Mouse (Mus musculus) neutrophil, adult 65 days (primary cell): ENCODE measurements around the gene Gm13271. TPM values are rescaled to one million over a fixed set of nuclear protein-coding genes. Genes with fewer than 3 reads are reported as not detected.

Source experiments
- total RNA-seq: library from RNA; stranded (reverse); gene quantifications from 2 replicates; pipeline ENCODE4 v1.2.4, GENCODE M21; 2023

Gm13271 gene
- total RNA-seq: not detected in 2 replicates

DNA sequence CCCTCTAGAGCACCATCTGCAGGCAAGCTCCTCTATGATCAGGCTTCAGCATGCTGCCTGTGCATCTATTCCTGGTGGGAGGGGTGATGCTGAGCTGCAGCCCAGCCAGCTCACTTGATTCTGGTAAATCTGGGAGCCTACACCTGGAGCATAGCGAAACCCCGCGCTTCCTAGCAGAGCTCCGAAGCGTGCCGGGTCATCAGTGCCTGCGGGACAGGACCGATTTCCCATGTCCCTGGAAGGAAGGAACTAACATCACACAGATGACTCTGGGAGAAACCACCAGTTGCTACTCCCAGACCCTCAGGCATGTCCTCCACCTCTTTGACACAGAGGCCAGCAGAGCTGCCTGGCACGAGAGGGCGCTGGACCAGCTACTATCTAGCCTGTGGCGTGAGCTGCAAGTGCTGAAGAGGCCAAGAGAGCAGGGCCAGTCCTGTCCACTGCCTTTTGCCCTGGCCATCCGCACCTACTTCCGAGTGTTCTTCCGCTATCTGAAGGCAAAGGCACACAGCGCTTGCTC is at the start of gene Gm13271:
Gm13271 (plus strand) TSS at position 51 of the 523 bp plus-strand sequence.

DNA sequence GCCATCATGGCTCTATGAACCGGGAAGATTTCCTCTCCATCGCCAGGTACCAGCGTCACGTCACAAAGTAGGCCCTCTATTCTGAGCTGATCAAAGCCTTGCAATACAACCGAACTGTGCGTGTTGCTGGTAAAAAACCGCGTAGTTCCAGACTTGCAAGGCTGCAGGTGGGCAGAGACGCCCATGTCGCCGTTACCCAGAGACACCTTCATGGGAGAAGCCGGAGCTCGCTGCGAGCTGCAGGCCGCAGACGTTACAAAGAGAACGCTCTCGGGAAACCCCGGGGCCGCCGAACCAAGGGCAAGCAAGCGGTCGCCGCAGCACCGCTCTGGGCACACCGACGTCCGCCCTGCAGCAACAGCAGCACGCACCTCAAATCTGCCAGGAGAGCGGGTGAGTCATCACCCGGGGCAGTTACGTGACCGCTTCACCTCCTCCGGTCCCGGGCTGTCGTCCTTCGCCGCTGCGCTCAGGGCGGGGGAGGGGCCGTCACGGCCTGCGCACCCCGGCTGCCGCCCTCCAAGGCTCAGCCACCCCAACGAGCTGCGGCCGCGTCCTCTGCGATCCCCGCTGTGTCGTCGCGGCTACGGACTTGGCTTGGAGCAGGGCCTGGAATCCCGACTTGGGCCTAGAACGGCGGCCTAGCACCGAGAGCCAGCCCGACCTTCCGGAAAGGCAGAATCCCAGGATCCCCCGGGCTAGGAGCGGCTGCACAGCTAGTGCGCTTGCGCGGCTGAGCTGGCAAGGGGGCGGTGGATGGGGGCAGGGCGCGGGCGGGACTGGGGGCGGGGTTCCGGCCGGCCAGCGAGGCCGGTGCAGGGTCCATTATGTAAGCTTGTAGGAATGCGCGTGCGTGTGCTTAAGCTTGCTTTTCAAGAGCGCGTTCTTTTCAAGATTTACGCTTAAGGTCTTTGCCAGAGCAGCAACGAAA is 32.6 kb upstream of the Gm13271 start, which contains the start of the genes Gm26566 and Klhl9:
Gm26566 (plus strand) TSS at position 15 of the 931 bp plus-strand sequence.
Klhl9 (minus strand) TSS at position 675 of the 931 bp plus-strand sequence.

DNA sequence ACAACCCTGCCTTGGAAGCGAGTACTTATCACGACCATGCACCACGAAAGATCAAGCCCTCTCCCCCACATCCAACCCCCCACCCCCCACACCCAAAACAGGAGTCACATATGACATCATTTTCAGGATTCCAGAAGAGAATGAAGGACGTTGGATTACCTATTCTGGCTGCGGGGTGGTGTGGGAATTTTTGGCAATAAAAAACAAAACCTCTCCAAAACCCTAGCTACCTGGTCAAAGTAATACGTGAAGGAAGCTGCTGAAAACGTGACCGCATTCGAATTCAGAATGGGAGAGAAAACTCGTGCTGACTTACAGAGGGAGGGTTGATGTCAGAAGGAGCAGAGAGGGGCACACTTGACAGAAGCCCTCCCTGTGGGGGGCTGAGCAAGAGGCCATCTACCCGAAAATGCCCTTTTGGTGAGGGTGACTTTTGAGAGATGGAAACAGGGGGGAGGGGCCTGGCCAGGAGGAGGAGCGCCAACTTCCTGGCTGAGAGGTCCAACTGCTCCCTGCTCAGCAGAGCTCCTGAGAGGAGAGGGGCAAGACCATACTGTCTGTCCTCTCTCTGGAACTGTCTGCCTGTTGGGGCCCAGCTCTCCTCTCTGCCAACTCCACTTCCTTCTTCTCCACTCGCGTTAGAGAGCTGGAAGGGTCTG is 5.1 kb downstream of the Gm13271 start, which contains the start of gene Gm13283:
Gm13283 (plus strand) TSS at position 510 of the 659 bp plus-strand sequence.

DNA sequence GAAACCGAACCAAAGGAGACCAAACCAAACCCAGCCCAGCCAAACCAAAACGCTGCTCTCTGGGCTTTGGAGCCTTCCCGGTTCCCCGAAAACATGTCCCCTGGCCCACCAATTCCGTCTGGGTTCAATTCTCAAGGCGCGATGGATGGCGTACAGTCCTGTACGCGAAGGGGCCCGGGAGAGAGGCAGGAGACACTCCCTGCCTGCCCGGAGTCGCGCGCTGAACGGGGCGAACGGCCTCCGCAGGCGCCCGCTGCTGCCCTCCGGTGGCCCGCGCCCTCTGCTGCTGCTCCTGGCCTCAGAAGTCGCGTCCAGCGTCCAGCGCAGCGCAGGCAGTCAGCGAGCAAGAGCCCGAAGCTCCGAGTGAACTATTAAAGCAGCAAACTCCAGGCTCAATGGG is 18.9 kb downstream of the Gm13271 start, which contains the start of gene Gm13290:
Gm13290 (plus strand) TSS at position 301 of the 400 bp plus-strand sequence.

DNA sequence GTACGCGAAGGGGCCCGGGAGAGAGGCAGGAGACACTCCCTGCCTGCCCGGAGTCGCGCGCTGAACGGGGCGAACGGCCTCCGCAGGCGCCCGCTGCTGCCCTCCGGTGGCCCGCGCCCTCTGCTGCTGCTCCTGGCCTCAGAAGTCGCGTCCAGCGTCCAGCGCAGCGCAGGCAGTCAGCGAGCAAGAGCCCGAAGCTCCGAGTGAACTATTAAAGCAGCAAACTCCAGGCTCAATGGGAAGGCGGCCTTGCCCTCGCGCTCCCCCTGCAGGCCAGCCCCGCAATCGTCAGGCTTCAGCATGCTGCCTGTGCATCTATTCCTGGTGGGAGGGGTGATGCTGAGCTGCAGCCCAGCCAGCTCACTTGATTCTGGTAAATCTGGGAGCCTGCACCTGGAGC is 22.0 kb downstream of the Gm13271 start, which contains the start of gene Gm13289:
Gm13289 (plus strand) TSS at position 301 of the 400 bp plus-strand sequence.

DNA sequence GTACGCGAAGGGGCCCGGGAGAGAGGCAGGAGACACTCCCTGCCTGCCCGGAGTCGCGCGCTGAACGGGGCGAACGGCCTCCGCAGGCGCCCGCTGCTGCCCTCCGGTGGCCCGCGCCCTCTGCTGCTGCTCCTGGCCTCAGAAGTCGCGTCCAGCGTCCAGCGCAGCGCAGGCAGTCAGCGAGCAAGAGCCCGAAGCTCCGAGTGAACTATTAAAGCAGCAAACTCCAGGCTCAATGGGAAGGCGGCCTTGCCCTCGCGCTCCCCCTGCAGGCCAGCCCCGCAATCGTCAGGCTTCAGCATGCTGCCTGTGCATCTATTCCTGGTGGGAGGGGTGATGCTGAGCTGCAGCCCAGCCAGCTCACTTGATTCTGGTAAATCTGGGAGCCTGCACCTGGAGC is 24.9 kb downstream of the Gm13271 start, which contains the start of gene Gm13272:
Gm13272 (plus strand) TSS at position 301 of the 400 bp plus-strand sequence.

DNA sequence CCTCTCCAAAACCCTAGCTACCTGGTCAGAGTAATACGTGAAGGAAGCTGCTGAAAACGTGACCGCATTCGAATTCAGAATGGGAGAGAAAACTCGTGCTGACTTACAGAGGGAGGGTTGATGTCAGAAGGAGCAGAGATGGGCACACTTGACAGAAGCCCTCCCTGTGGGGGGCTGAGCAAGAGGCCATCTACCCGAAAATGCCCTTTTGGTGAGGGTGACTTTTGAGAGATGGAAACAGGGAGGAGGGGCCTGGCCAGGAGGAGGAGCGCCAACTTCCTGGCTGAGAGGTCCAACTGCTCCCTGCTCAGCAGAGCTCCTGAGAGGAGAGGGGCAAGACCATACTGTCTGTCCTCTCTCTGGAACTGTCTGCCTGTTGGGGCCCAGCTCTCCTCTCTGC is 27.2 kb downstream of the Gm13271 start, which contains the start of gene Ifnz:
Ifnz (plus strand) TSS at position 301 of the 400 bp plus-strand sequence.

DNA sequence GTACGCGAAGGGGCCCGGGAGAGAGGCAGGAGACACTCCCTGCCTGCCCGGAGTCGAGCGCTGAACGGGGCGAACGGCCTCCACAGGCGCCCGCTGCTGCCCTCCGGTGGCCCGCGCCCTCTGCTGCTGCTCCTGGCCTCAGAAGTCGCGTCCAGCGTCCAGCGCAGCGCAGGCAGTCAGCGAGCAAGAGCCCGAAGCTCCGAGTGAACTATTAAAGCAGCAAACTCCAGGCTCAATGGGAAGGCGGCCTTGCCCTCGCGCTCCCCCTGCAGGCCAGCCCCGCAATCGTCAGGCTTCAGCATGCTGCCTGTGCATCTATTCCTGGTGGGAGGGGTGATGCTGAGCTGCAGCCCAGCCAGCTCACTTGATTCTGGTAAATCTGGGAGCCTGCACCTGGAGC is 30.7 kb downstream of the Gm13271 start, which contains the start of gene Gm13276:
Gm13276 (plus strand) TSS at position 301 of the 400 bp plus-strand sequence.

DNA sequence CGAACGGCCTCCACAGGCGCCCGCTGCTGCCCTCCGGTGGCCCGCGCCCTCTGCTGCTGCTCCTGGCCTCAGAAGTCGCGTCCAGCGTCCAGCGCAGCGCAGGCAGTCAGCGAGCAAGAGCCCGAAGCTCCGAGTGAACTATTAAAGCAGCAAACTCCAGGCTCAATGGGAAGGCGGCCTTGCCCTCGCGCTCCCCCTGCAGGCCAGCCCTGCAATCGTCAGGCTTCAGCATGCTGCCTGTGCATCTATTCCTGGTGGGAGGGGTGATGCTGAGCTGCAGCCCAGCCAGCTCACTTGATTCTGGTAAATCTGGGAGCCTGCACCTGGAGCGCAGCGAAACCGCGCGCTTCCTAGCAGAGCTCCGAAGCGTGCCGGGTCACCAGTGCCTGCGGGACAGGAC is 33.7 kb downstream of the Gm13271 start, which contains the start of gene Gm13277:
Gm13277 (plus strand) TSS at position 231 of the 400 bp plus-strand sequence.

DNA sequence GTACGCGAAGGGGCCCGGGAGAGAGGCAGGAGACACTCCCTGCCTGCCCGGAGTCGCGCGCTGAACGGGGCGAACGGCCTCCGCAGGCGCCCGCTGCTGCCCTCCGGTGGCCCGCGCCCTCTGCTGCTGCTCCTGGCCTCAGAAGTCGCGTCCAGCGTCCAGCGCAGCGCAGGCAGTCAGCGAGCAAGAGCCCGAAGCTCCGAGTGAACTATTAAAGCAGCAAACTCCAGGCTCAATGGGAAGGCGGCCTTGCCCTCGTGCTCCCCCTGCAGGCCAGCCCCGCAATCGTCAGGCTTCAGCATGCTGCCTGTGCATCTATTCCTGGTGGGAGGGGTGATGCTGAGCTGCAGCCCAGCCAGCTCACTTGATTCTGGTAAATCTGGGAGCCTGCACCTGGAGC is 36.6 kb downstream of the Gm13271 start, which contains the start of gene Gm13278:
Gm13278 (plus strand) TSS at position 301 of the 400 bp plus-strand sequence.

DNA sequence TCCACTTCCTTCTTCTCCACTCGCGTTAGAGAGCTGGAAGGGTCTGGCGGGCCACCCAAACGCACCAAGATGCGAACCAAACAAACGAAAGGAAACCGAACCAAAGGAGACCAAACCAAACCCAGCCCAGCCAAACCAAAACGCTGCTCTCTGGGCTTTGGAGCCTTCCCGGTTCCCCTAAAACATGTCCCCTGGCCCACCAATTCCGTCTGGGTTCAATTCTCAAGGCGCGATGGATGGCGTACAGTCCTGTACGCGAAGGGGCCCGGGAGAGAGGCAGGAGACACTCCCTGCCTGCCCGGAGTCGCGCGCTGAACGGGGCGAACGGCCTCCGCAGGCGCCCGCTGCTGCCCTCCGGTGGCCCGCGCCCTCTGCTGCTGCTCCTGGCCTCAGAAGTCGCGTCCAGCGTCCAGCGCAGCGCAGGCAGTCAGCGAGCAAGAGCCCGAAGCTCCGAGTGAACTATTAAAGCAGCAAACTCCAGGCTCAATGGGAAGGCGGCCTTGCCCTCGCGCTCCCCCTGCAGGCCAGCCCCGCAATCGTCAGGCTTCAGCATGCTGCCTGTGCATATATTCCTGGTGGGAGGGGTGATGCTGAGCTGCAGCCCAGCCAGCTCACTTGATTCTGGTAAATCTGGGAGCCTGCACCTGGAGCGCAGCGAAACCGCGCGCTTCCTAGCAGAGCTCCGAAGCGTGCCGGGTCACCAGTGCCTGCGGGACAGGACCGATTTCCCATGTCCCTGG is 39.4 kb downstream of the Gm13271 start, which contains the start of gene Gm13275:
Gm13275 (plus strand) TSS at position 552 of the 740 bp plus-strand sequence.

DNA sequence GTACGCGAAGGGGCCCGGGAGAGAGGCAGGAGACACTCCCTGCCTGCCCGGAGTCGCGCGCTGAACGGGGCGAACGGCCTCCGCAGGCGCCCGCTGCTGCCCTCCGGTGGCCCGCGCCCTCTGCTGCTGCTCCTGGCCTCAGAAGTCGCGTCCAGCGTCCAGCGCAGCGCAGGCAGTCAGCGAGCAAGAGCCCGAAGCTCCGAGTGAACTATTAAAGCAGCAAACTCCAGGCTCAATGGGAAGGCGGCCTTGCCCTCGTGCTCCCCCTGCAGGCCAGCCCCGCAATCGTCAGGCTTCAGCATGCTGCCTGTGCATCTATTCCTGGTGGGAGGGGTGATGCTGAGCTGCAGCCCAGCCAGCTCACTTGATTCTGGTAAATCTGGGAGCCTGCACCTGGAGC is 42.4 kb downstream of the Gm13271 start, which contains the start of gene Gm13279:
Gm13279 (plus strand) TSS at position 301 of the 400 bp plus-strand sequence.

DNA sequence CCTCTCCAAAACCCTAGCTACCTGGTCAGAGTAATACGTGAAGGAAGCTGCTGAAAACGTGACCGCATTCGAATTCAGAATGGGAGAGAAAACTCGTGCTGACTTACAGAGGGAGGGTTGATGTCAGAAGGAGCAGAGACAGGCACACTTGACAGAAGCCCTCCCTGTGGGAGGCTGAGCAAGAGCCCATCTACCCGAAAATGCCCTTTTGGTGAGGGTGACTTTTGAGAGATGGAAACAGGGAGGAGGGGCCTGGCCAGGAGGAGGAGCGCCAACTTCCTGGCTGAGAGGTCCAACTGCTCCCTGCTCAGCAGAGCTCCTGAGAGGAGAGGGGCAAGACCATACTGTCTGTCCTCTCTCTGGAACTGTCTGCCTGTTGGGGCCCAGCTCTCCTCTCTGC is 44.7 kb downstream of the Gm13271 start, which contains the start of gene Gm13285:
Gm13285 (plus strand) TSS at position 301 of the 400 bp plus-strand sequence.

DNA sequence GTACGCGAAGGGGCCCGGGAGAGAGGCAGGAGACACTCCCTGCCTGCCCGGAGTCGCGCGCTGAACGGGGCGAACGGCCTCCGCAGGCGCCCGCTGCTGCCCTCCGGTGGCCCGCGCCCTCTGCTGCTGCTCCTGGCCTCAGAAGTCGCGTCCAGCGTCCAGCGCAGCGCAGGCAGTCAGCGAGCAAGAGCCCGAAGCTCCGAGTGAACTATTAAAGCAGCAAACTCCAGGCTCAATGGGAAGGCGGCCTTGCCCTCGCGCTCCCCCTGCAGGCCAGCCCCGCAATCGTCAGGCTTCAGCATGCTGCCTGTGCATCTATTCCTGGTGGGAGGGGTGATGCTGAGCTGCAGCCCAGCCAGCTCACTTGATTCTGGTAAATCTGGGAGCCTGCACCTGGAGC is 48.3 kb downstream of the Gm13271 start, which contains the start of gene Gm13287:
Gm13287 (plus strand) TSS at position 301 of the 400 bp plus-strand sequence.

Other genes with a start within 250 kb of the Gm13271 start
- not detected in 2 replicates for gene Ifnb1, start 232.1 kb upstream of the Gm13271 start, total RNA-seq
- gene Ifna15, start 196.6 kb upstream of the Gm13271 start, total RNA-seq: not detected in 2 replicates
- gene Ifna14, start 183.1 kb upstream of the Gm13271 start, total RNA-seq: not detected in 2 replicates
- gene Ifna9, start 162.5 kb upstream of the Gm13271 start, total RNA-seq: not detected in 2 replicates
- not detected in 2 replicates for gene Ifna12, start 151.5 kb upstream of the Gm13271 start, total RNA-seq
- not detected in 2 replicates for gene C87499, start 120.5 kb upstream of the Gm13271 start, total RNA-seq
- not detected in 2 replicates for gene Ifna13, start 110.4 kb upstream of the Gm13271 start, total RNA-seq
- gene Ifna16, start 77.9 kb upstream of the Gm13271 start, total RNA-seq: not detected in 2 replicates
- gene Ifna2, start 71.0 kb upstream of the Gm13271 start, total RNA-seq: not detected in 2 replicates
- gene Ifnab, start 63.5 kb upstream of the Gm13271 start, total RNA-seq: not detected in 2 replicates
- 0.63 TPM in 1 of 2 replicates, not detected in the other for gene Gm26566, start 33.1 kb upstream of the Gm13271 start, total RNA-seq
- 48.2 and 49.4 TPM in 2 replicates for gene Klhl9, start 32.4 kb upstream of the Gm13271 start, total RNA-seq
- not detected in 2 replicates for gene Gm13283, start 5.3 kb downstream of the Gm13271 start, total RNA-seq
- 0.54 TPM in 1 of 2 replicates, not detected in the other for gene Gm13290, start 19.0 kb downstream of the Gm13271 start, total RNA-seq
- gene Gm13289, start 22.1 kb downstream of the Gm13271 start, total RNA-seq: not detected in 2 replicates
- not detected in 2 replicates for gene Gm13272, start 25.0 kb downstream of the Gm13271 start, total RNA-seq
- not detected in 2 replicates for gene Ifnz, start 27.3 kb downstream of the Gm13271 start, total RNA-seq
- gene Gm13276, start 30.8 kb downstream of the Gm13271 start, total RNA-seq: not detected in 2 replicates
- gene Gm13277, start 33.8 kb downstream of the Gm13271 start, total RNA-seq: not detected in 2 replicates
- not detected in 2 replicates for gene Gm13278, start 36.7 kb downstream of the Gm13271 start, total RNA-seq
- not detected in 2 replicates for gene Gm13275, start 39.6 kb downstream of the Gm13271 start, total RNA-seq
- gene Gm13279, start 42.5 kb downstream of the Gm13271 start, total RNA-seq: not detected in 2 replicates
- 0.45 TPM in 1 of 2 replicates, not detected in the other for gene Gm13285, start 44.8 kb downstream of the Gm13271 start, total RNA-seq
- not detected in 2 replicates for gene Gm13287, start 48.4 kb downstream of the Gm13271 start, total RNA-seq
- not detected in 2 replicates for gene Gm13288, start 50.7 kb downstream of the Gm13271 start, total RNA-seq
- not detected in 2 replicates for gene Ifna7, start 61.4 kb downstream of the Gm13271 start, total RNA-seq
- not detected in 2 replicates for gene Ifna11, start 65.1 kb downstream of the Gm13271 start, total RNA-seq
- not detected in 2 replicates for gene Ifna6, start 72.5 kb downstream of the Gm13271 start, total RNA-seq
- gene Ifna5, start 80.7 kb downstream of the Gm13271 start, total RNA-seq: not detected in 2 replicates
- not detected in 2 replicates for gene Ifna4, start 87.0 kb downstream of the Gm13271 start, total RNA-seq
- gene Ifna1, start 95.2 kb downstream of the Gm13271 start, total RNA-seq: not detected in 2 replicates
- not detected in 2 replicates for gene Ifne, start 125.3 kb downstream of the Gm13271 start, total RNA-seq